ENCODE assay signal across 8 mouse cellular contexts in the genomic region with DNA sequence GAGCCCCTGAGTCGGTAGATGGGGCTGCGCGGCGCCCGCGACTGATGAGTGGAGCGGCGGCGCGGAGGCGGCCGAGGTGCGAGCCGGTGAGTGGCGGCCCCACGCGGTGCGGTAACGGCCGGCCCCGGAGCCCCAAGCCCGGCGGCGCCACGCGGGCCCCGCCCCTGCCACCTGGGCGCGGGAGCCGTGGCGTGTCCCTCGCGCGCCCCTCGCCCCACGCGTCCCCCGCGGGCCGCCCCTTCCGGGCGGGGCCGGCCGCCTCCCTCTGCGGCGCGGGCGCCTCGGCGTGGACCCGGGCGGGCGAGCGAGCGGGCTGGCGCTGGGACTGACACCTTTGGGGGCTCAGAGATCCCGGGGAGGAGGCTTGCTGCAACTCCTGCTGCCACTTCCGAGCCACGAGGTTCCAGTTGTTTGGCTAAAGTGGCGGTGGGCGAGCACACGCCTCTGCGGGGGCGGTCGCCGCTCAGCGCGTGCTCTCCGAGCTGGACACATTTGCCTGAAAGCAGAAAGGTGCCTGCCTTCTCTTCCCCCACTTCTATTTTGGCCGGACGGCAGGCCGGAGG. TPM values are rescaled to one million over a fixed set of nuclear protein-coding genes. Genes with fewer than 3 reads are reported as not detected.
DNase-seq lines count a peak whose midpoint lies in the region; ATAC-seq and TF ChIP-seq lines count a peak whose summit lies in the region.

No protein-coding gene starts in this region.

- H3K9ac ChIP-seq in kidney, embryonic 16.5 days (replicated peaks; ENCODE audit: low read length), result peak overlapping the region; percentile 93
- peak overlapping the region; percentile 88 for H3K9ac ChIP-seq in forebrain, embryonic 15.5 days (replicated peaks)
- peak overlapping the region; percentile 91 for H3K9ac ChIP-seq in hindbrain, embryonic 16.5 days (ENCODE audit: low read depth, low read length)

- peak overlapping the region; percentile 91 for H3K4me2 ChIP-seq in kidney, embryonic 16.5 days (replicated peaks; ENCODE audit: low read depth, low read length)
- peak overlapping the region; percentile 94 for H3K4me2 ChIP-seq in forebrain, embryonic 15.5 days (replicated peaks)
- peak overlapping the region; percentile 92 for H3K4me2 ChIP-seq in hindbrain, embryonic 16.5 days (ENCODE audit: low read length)

- WGBS in kidney, embryonic 16.5 days, result under 1% methylated on average over 72 of the region's 72 CpGs
- 0% methylated on average over 49 of the region's 72 CpGs for WGBS in forebrain, embryonic 15.5 days
- under 1% methylated on average over 32 of the region's 72 CpGs for WGBS in hindbrain, embryonic 16.5 days
- WGBS in lung, adult 2 months, result under 1% methylated on average over 69 of the region's 72 CpGs

- ATAC-seq in kidney, embryonic 16.5 days (ENCODE audit: low FRiP score, low TSS enrichment), result peak; percentile 81
- peak; percentile 40 for ATAC-seq in activated CD4-positive, CD25-positive, alpha-beta regulatory T cell, adult 4 months
- peak; percentile 77; the same call in 1 of the 2 replicates for ATAC-seq in forebrain, embryonic 15.5 days (replicated peaks)
- ATAC-seq in hindbrain, embryonic 16.5 days, result peak; percentile 79
- peak; percentile 11; the same call in 1 of the 2 replicates for ATAC-seq in neutrophil, adult 5-6 weeks (ENCODE audit: extremely low read depth, insufficient number of reproducible peaks, low FRiP score, poor library complexity, severe bottlenecking)

- no peaks in the 10 kb centered on the region for H3K36me3 ChIP-seq in kidney, embryonic 16.5 days (ENCODE audit: insufficient read depth, low read length)
- H3K36me3 ChIP-seq in forebrain, embryonic 15.5 days, result no peaks in the 10 kb centered on the region
- no peaks in the 10 kb centered on the region for H3K36me3 ChIP-seq in hindbrain, embryonic 16.5 days (ENCODE audit: control insufficient read depth, insufficient read depth, low read length)

- H3K4me3 ChIP-seq in kidney, embryonic 16.5 days (ENCODE audit: low read length), result peak overlapping the region; percentile 92
- peak overlapping the region; percentile 86 for H3K4me3 ChIP-seq in forebrain, embryonic 15.5 days
- H3K4me3 ChIP-seq in hindbrain, embryonic 16.5 days (ENCODE audit: low read length), result peak overlapping the region; percentile 71
- H3K4me3 ChIP-seq in lung, adult 2 months (replicated peaks; ENCODE audit: extremely low read depth, low read depth, low read length), result peak overlapping the region; percentile 54

- H3K27ac ChIP-seq in kidney, embryonic 16.5 days (ENCODE audit: low read length), result peak overlapping the region; percentile 83
- peak overlapping the region; percentile 91 for H3K27ac ChIP-seq in forebrain, embryonic 15.5 days (replicated peaks)
- H3K27ac ChIP-seq in hindbrain, embryonic 16.5 days (ENCODE audit: low read depth, low read length), result peak overlapping the region; percentile 80

- DNase-seq in kidney, postnatal 10 days, result no peak
- DNase-seq in lung, adult 2 months, result peak; percentile 44
- peak; percentile 55 for DNase-seq in thymus, postnatal 0 days (ENCODE audit: low spot score)

- H3K27me3 ChIP-seq in kidney, embryonic 16.5 days (ENCODE audit: insufficient read depth, low read length), result no peaks in the 10 kb centered on the region
- H3K27me3 ChIP-seq in forebrain, embryonic 15.5 days, result no peaks in the 10 kb centered on the region
- no peaks in the 10 kb centered on the region for H3K27me3 ChIP-seq in hindbrain, embryonic 16.5 days (replicated peaks; ENCODE audit: control insufficient read depth, insufficient read depth, low read length)

- H3K4me1 ChIP-seq in kidney, embryonic 16.5 days (ENCODE audit: insufficient read depth, low read length), result peaks cover 27% of the 10 kb centered on the region
- peaks cover 26% of the 10 kb centered on the region for H3K4me1 ChIP-seq in forebrain, embryonic 15.5 days
- H3K4me1 ChIP-seq in hindbrain, embryonic 16.5 days (ENCODE audit: control insufficient read depth, insufficient read depth, low read depth, low read length), result peaks cover 9% of the 10 kb centered on the region
- H3K4me1 ChIP-seq in lung, adult 2 months (ENCODE audit: control insufficient read depth, insufficient read depth, low read length), result peaks cover 3% of the 10 kb centered on the region; the same call in 1 of the 2 replicates

- no peak for TF ChIP-seq POLR2A in lung, adult 2 months (IDR thresholded peaks at IDR 0.05; ENCODE audit: borderline replicate concordance, extremely low read depth, low read depth, low read length)

- TF ChIP-seq CTCF in lung, adult 2 months (IDR thresholded peaks at IDR 0.05; ENCODE audit: insufficient read depth, low read length), result no peak

- H3K9me3 ChIP-seq in kidney, embryonic 16.5 days (ENCODE audit: low read length), result no peaks in the 10 kb centered on the region
- no peaks in the 10 kb centered on the region for H3K9me3 ChIP-seq in forebrain, embryonic 15.5 days
- no peaks in the 10 kb centered on the region for H3K9me3 ChIP-seq in hindbrain, embryonic 16.5 days (ENCODE audit: control insufficient read depth, low read length)

RNA-seq across cellular contexts. Expression of gene Mpp6, which starts 0.4 kb away (rescaled TPM):
- polyA plus RNA-seq in kidney, embryonic 16.5 days (2015; fragmentation: Nextera tagmentation; extraction: Ambion mirVana), result 81.5 and 84.7 TPM in 2 replicates
- 10 to 100 TPM in 1 of 2 experiments, 1 to 10 TPM in 1; 7.9 to 11.9 TPM for polyA plus RNA-seq in activated CD4-positive, CD25-positive, alpha-beta regulatory T cell, adult 4 months (2017; shearing (Covaris generic))
- 74.5 and 76.8 TPM in 2 replicates for polyA plus RNA-seq in forebrain, embryonic 15.5 days (2015; fragmentation: Nextera tagmentation; extraction: Ambion mirVana)
- polyA plus RNA-seq in hindbrain, embryonic 16.5 days (2015; fragmentation: Nextera tagmentation; extraction: Ambion mirVana), result 51.5 and 59.2 TPM in 2 replicates
- 3.1 and 3.5 TPM in 2 replicates for polyA plus RNA-seq in lung, adult 2 months (2012; rRNA removed)
- 31.9 and 44.9 TPM in 2 replicates for total RNA-seq in neutrophil, adult 5-6 weeks (2017)
- polyA plus RNA-seq in thymus, postnatal 0 days (2015; fragmentation: Nextera tagmentation; extraction: Ambion mirVana), result 50.6 and 51.0 TPM in 2 replicates

Comparison
In these comparisons a context has a peak if more than half of its experiments do, and no peak if none do; other contexts are left out.
1. ATAC-seq: peak in every context shown above with its lines; median percentile 81 in kidney, embryonic 16.5 days; 79 in hindbrain, embryonic 16.5 days; 77 in forebrain, embryonic 15.5 days; 40 in activated CD4-positive, CD25-positive, alpha-beta regulatory T cell, adult 4 months; 11 in neutrophil, adult 5-6 weeks.